Mouse (Mus musculus) lung, postnatal 4 days (tissue): ENCODE data around the gene Zfp740.
"Not testable (repeated sequence)": the region's sequence is repeated elsewhere in the genome, so short reads cannot be mapped to it uniquely, and the experiment has no call there.

Experiments
- DNase-seq, 2 experiments: peaks; one replicate each; pipeline ENCODE4 v3.0.0; 2021

The Zfp740 gene

DNA sequence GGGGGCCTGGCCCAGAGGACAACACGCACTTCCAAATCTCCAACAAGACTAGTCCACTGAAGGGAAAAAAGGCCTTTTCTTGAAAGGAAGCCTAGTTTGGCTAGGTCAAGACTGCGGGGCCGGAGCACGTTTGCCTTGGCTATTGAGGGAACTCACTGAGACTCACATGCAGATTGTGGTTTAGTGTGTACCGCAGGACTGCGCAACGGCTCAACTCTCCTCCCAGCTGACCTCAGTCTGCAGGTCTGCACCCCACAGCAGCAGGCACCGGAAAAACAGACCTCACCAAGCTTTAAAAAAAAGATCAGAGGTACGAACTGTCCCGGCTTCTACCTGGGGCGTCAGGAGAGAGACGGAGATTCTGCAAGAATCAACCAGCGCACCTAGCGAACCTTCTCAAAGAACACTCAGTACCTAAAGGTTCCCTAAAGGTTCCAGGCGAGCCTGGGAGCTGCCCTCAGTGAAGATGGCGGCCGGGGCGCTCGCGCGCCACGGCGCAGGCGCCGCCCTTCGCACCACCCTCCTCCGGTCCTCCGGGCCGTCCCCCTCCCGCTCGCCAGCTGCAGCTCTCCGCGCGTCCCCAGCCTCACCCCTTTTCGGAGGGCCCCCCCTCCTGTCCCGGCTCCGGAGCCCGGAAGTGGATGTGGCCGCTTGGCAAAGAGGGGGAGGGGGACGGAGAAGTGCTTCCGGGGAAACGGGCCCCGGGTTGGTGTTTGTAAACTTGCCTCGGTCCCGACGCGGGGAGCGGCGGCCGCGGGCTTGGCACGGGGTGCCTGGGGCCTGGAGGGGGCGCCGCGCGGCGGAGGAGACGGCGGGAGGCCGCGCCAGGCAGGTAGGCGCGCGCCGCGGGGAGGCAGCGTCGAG lies at the start of gene Zfp740:
Gene Zfp740, plus strand, starts transcription at position 279 of the 864 bp plus-strand sequence.
- peak; percentile 97 to 99 for DNase-seq

DNA sequence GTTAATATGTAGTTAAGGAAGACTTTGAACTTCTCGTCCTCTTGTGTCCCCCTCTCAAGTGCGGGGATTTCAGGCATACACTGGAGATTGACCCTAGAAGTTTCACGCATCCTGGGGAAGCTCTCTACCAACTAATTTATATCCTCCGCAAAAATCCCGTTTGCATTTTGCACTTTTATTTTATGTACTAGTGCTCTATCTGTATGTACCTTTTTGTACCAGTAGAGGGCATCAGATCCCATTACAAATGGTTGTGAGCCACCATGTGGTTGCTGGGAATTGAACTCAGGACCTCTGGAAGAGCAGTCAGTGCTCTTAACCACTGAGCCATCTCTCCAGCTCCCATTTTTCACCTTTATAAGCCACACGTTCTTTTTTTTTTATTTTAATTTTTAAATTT lies 48.0 kb upstream of the Zfp740 start:
- not testable (repeated sequence) for DNase-seq

DNA sequence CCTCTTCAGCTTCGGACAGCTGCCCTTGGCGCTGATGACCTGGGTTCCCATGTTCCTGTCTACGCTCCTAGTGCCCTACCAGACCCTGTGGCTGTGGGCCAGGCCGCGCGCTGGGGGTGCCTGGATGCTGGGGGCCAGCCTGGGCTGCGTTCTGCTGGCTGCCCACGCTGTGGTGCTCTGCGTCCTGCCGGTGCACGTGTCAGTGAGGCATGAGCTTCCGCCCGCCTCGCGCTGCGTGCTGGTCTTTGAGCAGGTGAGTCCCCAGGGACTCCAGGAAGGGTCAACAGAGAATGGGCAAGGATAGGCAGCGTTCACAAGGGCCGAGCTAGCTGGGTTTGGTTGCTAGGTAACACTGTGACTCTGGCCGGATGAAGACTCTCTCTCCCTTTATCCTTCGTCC lies 46.2 kb upstream of the Zfp740 start:
- DNase-seq = no peak

DNA sequence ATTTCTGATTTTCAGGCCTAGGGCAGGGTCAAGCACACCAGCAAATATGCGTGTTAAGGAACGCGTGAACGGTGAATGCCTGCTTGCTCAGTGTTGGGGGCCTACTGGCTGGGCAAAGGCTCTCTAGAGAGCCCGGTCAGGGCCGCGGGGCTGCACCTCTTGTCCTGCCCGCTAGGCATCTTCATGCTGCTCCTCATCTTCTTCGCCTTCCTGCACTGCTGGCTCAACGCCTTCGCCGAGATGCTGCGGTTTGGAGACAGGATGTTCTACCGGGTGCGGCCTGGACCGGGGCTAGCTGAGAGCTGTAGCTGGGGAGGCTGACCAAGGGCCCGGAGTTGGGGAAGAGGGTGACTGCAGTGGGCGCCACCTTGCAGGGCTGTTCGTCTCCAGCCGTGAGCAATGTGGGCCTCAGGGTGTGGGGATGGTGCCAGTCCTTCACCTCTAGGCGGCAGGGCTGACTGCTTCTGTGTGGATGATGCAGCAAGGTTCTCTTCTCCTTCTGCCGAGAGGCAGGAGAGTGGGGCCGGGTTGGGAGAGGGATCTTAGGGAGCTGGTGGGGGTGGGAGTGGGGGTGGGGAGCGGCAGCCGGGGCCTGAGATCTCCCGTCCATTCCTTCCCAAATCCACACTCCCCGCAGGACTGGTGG lies 42.5 kb upstream of the Zfp740 start:
- no peak for DNase-seq

DNA sequence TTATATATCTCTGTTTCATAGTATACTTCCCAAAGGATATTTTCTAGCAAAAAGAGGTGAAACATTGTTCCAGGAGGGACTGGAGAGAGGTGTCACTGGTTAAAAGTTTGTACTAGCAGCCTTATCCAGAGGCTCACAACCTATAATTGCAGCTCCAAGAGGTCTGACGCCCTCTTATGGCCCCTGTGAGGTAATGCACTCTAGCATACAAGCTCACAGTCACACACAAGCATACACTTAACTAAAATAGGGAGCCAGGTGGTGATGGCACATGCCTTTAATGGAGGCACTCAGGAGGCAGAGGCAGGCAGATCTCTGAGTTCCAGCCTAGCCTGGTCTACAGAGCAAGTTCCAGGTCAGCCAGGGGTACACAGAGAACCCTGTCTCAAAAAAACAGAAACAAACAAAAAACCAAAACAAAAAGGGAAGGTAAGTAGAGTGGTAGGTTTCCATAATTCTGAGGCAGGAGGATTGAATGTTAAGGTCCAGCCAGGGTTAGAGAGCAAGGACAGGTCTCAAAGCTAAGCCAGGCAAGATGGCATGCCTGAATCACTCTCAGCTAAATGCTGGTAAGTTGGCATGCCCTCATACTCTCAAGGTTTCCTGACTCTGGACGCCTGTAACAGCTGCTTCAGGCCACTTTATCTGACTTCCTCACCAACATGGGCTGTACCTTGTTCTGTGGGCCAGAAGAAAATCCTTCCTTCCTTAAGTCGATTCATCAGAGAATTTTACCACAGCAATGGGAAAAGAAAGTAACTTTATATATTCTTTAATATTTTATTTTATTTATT lies 39.0 kb upstream of the Zfp740 start:
- DNase-seq = no peak

DNA sequence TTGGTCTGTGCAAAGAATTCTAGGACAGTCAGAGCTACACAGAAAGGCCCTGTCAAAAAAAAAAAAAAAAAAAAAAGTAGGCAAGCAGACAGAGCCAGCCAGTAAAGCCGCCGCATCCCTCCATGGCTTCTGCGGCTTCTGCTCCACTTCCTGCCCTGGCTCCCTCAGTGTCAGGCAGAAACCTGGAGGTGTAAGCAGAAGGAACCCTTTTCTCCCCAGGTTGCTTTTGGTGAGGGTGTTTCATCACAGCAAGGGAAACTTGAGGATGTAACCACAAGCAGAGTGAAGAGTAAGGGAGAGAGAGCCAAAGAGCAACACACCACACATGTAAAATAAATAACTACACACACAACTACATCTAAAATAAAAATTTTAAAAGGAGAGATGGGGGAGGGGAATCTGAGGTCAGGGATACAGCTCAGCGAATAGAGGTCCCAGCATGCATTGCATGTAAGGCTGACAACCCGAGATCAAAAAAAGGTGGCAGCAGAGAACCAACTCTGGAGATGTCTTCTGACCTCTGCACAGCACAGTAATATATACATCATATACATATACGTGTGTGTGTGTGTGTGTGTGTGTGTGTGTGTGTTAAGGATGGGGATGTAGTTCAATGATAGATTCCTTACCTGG lies 37.5 kb upstream of the Zfp740 start:
- no peak for DNase-seq

DNA sequence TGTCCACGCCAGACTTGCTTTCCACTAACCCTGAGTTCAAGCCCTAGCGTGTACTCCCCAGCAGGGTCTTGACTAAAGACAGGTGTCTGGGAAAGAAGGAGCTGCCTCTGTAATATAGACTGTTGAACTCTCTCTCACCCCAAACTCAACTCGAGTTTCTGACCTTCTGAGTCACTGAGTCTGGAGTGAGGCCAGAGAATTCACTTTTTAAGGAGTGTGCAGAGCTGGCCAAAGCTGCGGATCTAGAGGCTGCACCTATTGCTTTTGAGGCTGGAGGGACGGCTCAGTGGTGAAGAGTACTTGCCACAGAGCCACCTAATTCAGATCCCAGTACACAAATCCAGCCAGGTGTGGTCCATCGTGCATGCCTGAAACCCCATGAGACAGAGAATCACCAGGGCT lies 35.4 kb upstream of the Zfp740 start:
- DNase-seq = peak in 1 of 2 experiments; percentile 44

DNA sequence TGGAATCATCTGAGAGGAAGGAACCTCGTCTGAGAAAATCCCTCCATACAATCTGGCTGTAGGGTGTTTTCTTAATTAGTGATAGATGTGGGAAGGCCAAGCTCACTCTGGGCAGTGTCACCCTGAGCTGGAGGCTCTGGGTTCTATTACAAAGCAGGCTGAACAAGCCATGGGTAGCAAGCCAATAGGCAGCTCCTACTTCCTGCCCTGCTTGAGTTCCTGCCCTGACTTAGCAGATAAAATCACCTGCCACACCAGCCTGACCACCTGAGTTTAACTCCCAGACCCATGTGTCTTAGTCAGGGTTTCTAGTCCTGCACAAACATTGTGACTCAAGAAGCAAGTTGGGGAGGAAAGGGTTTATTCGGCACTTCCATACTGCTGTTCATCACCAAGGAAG lies 34.0 kb upstream of the Zfp740 start:
- no peak for DNase-seq

DNA sequence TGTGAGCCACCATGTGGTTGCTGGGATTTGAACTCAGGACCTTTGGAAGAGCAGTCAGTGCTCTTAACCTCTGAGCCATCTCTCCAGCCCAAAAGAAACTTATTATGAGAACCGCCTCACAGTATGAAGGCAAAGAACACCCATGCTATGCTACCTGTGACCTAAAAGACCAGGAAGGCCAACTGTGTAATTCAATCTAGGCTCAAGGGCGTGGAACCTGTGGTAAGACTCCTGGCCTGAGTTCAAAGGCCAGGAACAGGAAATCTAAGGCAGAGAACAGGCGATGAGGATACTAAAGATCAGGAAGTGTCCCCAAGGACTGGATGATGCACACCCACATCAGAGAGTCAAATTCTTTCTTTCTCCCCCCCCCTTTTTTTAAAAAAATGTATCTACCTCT lies 29.5 kb upstream of the Zfp740 start:
- DNase-seq = no peak

DNA sequence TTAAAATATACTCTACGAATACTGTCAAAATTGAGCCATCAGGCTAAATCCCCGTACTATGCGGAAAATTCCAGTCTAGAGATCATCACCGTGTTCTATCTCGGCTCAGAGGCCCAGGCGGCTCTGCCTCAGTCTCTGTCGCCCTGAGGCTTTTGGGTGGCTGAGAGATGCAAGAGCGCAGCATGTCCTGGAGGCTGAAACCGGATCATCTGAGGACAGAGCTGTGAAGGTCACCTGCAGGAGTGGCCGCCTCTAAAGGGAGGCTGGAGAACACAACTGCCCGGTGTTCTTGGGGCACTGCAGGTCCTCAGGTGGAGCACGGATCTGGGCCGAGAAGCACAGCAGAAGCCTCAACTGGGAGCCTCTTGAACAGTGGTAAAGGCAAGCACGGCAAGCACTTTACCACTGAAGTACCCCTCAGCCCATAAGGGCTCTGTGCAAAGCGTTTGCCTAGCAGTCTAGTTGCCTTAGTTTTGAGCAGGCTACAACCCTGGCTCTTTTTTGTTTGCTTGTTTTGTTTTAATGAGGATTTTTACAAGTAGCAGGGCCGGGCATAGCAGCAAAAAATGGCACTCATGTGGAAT lies 27.2 kb upstream of the Zfp740 start:
- DNase-seq = peak in 1 of 2 experiments; percentile 51

DNA sequence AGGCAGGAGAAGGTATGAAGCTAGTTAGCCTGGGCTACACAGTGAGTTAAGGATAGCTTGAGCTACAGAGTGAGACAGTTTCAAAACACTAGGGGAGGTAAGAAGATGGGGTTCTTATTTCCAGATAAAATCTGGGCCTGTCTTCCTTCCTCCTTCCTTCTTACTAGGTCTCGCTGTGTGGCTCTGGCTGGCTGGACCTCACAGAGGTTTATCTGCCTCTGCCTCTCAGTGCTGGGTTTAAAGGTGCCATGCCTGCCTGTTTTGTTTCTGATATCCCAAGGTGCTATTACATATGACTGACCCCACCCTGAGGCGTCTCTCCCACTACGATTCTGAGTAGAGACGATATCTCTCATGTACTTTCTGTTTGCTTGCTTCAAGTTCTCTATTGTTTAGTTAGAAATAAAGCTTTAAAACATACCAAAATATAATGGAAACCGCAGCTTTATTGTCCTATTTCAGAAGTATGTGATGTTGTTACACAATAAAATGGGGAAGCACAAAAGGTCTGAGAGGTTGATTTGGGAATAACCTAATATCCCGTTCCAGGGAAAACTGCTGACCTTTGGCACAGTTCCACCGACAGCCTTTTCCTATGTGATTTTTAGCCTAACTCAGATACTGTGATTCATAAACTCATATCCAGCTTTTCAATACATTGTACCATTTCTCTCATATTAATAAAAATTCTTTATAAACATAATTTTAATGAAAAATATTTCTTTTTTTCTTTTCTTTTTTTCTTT lies 26.3 kb upstream of the Zfp740 start:
- DNase-seq = no peak

DNA sequence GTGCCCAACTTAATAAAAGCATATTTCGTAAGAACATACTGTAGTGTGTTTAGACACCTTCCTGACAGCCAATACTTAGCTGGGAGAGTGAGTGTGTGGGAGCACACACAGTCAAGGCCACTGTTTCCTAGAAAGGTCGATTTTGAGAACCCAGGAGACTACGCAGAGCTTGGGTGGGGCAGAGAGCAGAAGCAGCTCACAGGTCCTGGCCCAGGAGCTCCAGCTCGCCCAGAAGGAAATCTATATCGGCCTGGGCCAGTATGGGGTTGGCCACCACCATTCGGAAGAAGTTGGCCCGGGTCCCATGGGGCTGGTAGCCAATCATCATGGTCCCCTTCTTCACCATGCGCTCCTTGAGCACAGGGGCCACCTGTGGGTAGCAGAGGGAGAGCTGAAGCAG lies 25.6 kb upstream of the Zfp740 start:
- DNase-seq = no peak

DNA sequence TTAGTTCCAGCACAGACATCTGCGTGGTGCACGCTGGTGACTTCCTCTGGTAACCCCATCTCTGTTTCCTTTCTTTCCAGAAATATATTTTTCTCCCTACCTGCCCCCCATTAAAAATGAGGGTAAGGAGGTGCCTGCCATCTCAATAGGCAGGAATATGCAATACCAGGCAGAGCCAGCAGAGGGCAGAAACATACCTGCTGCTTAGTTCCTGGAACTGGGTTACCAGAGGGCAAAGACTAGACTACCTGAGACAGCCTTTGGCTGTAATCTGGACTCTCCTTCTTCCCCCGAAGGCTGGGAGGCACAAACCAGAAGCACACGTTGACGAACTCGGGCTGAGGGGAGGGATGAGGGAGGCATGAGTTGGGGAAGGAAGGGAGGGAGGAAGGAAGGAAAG lies 24.8 kb upstream of the Zfp740 start:
- DNase-seq = peak; percentile 67 to 86

DNA sequence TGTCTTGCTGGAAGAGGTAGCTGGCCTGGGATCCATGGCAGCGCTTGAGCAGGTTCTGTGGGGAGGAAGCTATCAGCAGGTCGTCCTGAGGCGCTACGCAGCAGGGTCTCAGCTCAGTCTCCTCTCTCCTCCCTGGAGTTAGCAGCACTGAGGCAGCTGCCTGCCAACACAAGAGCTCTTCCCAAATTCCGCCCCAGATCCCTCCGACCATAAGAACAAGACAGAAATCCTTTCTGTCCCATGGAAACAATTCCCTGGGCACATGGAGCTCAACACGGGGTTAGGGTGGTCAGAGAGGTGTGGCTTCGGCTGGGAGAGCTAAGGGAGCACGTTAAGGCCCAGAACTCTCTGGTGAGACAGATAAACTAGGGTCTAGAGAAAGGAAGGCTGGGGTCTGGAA lies 23.9 kb upstream of the Zfp740 start:
- no peak for DNase-seq

DNA sequence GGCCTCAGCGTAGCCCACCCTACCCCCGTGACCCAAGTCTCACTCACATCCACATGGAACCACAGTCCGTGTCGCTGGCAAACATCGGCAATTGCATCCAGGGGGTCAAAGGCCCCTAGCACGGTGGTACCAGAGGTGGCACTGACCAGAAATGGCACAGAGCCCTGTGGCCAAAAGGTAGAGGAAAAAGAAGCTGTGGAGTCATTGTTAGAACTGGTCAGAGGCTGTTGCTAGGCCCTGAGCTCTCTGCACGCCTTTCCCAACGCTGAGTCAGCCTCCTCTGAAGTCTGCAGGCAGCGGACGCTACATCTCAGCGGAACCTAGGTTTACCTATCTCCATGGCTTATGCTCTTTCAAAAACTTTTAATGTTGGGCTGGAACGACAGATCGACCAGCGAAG lies 23.1 kb upstream of the Zfp740 start:
- DNase-seq = no peak

DNA sequence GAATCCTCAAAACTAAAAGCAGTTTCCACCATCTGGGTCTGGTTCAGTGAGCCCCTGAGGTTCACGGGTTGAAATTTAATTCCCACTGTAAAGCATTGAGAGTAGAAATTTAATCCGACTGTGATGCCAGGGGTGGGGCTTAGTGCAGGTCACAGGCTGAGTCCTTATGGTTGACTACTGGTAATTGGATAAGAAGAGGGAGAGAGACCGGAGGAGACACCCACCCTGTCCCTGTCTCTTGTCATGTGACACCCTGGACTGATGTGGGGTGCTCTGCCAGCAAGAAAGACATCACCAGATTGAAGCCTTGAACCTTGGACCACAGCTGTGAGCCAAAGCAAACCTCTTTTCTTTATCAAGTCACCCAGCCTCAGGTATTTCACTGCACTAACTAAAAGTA lies 20.0 kb upstream of the Zfp740 start:
- DNase-seq = no peak

DNA sequence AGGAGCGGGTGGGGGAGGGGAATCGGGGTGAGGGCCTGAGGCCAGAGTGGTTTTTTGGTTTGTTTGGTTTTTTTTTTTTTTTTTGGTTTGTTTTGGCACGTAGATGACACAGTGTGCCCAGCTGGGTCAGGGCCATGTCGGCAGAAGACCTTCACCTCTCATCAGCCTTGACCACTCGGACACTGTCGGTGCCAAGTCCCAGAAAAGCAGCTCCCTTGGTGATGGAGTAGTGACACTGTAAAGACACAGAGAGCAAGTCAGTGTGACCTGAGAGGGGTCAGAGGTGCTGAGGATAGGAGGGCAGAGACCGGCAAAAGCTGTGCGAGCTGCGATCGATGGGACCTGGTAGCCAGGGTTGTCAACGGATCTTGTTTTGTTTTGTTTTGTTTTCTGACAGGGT lies 16.8 kb upstream of the Zfp740 start:
- no peak for DNase-seq

DNA sequence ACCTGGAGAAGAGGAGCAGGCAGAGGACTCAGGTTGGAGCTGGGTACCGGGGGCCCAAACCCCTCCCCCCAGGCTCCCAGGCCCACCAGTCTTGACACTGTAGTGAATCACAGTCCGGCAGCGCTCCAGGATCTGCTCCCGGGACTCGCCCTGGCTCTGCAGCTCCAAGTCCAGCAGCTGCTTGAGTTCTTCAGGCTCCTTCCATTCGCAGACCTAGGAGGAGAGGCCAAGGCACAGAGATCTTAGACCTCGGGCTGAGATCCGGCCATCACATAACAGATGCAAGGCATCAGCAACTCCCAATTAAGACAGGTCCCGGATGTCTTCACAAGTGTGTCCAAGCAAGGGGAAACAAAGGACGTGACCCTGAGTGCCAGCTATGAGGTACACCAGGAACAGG lies 15.0 kb upstream of the Zfp740 start:
- DNase-seq = peak; percentile 55 to 86

DNA sequence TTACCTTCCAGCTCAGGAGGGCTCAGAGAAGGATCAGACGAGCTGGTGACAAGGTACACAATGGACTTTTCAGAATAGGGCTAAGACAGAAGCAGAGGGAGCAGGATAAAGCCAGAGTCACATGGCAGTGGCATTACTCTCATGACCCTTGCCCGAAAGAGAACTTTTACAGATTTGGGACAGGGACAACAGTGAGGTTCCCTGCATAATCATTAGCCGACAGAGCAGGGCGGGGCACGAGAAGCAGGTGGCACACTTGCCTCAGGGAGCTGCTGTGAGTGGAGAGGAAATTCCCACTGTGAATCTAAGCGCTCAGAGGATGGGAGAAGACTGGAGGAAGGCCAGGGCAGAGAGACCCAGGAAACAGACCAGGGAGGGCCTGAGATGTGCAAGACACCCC lies 14.2 kb upstream of the Zfp740 start:
- DNase-seq = no peak

DNA sequence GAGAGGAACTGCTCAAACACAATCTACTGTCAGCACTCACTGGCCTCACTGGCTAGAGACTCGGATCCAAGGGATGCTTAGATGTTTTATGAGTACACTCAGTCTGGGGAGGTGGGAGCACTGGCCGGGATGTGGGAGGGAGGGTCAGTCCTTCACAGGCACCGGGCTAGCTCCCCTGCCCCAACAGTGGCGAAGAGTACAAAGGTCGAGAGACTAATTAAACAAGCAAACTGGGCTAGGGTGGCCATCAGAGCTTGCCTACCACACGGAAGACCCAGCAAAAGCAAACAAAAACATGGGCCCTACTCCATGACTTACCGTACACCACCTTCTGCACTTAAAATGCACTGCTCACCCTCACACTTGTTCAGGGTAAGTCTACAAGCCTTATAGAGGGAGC lies 11.3 kb upstream of the Zfp740 start:
- no peak for DNase-seq

DNA sequence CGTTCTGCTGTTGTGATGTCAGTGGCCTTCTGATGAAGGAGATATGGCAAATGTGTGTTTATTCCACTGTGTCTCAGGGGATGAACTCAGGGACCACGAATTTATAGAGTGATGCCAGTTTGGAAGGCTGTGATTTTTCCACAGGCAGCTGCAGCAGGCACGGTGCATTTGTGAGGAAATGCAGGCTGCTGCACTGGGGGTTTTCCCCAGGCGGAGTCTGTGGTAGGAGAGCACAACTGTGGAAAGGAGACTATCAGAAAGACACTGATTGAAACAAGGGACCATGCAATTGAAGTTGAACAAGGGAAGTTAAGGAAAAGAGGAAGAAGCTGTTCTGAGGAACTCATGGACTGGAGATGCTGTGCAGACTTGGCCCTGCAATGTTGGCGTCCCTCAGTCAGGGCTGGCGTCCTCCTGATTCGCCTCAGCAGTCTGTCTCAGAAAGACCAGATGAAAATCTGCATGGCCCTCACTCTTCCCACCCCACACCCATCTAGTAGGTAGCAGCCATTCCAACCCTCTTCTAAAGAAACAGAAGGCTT lies 10.7 kb upstream of the Zfp740 start:
- no peak for DNase-seq
